Mouse (Mus musculus) thymus, adult 2 months (tissue): ENCODE data around the gene Nt5c2.

Experiments used
- CTCF ChIP-seq: fragments of 200-500 bp; IDR thresholded peaks from 2 replicates; pipeline ENCODE4 v1.5.1; 2012; ENCODE audit warnings: mild to moderate bottlenecking, control low read depth, low read length, moderate library complexity, borderline replicate concordance; ENCODE audit not compliant: control insufficient read depth, poor library complexity, insufficient read depth; ENCODE audit errors: extremely low read depth
- POLR2A ChIP-seq: fragments of 200-500 bp; IDR thresholded peaks from 2 replicates; pipeline ENCODE4 v1.6.1; 2012; ENCODE audit warnings: mild to moderate bottlenecking, low read length, control low read depth, moderate library complexity; ENCODE audit not compliant: control insufficient read depth, poor library complexity, insufficient read depth; ENCODE audit errors: extremely low read depth

- TF ChIP-seq CTCF = no peak
- no peak for TF ChIP-seq POLR2A
These were observed 5.5 kb downstream of the Nt5c2 start for GRCm38 (mm10) chr19:47009420-47009819.
